Mouse (Mus musculus) hindbrain, embryonic 10.5 days (tissue): Measurements from ENCODE around the gene Vkorc1l1. TPM values are rescaled to one million over a fixed set of nuclear protein-coding genes. Genes with fewer than 3 reads are reported as not detected.
A peak's percentile ranks its signal among the peaks of the same experiment; 100 is the strongest.
"Not testable (repeated sequence)": the region's sequence is repeated elsewhere in the genome, so short reads cannot be mapped to it uniquely, and the experiment has no call there.

Source experiments
- DNase-seq: peaks from one replicate; pipeline ENCODE4 v3.0.0-alpha.2; 2017; ENCODE audit warnings: low spot score
- H3K27ac ChIP-seq: fragments of 300-500 bp; sonication (generic); 2 replicates; pipeline ENCODE4 v1.5.1; 2016; ENCODE audit warnings: mild to moderate bottlenecking, moderate library complexity
- H3K27me3 ChIP-seq: fragments of 300-500 bp; sonication (generic); 2 replicates; pipeline ENCODE4 v1.6.1; 2016; ENCODE audit warnings: mild to moderate bottlenecking; ENCODE audit not compliant: poor library complexity, insufficient read depth, severe bottlenecking
- H3K36me3 ChIP-seq: fragments of 300-500 bp; sonication (generic); 2 replicates; pipeline ENCODE4 v1.6.1; 2016; ENCODE audit warnings: mild to moderate bottlenecking, moderate library complexity
- H3K4me1 ChIP-seq: fragments of 300-500 bp; sonication (generic); replicated peaks from 2 replicates; pipeline ENCODE4 v1.6.1; 2016; ENCODE audit warnings: mild to moderate bottlenecking
- H3K4me3 ChIP-seq: fragments of 300-500 bp; sonication (generic); 2 replicates; pipeline ENCODE4 v1.5.1; 2016; ENCODE audit warnings: mild to moderate bottlenecking, moderate library complexity
- H3K9me3 ChIP-seq: fragments of 300-500 bp; sonication (generic); 2 replicates; pipeline ENCODE4 v1.6.1; 2016; ENCODE audit warnings: mild to moderate bottlenecking, moderate library complexity
- WGBS: fragments of 180-500 bp; shearing (Covaris S2); methylation state at CpG from one replicate; pipeline ENCODE4 v1.1.7; 2016; 5-methylcytosine and 5-hydroxymethylcytosine counted together
- polyA plus RNA-seq: library from polyadenylated mRNA; unstranded; fragments of >200 nt; fragmentation: Nextera tagmentation; extraction: Ambion mirVana; gene quantifications from 2 replicates; pipeline ENCODE4 v1.2.1, GENCODE M21; 2016

Vkorc1l1 gene
- polyA plus RNA-seq, 1 experiment from 2014 or later: 32.1 TPM

- H3K4me1 ChIP-seq: no peaks in the 10 kb centered on the region
- H3K4me3 ChIP-seq: no peak overlapping the region
- H3K27ac ChIP-seq: no peak overlapping the region
- 96% methylated on average over 4 of the region's 4 CpGs for WGBS
- H3K27me3 ChIP-seq: no peaks in the 10 kb centered on the region
- DNase-seq: no peak
- H3K36me3 ChIP-seq: no peaks in the 10 kb centered on the region
- H3K9me3 ChIP-seq: no peaks in the 10 kb centered on the region
Observed at GRCm38 (mm10) chr5:129921972-129922371, 19.8 kb upstream of the Vkorc1l1 start.

GRCm38 (mm10) chr5:129924820-129925452, 16.8 kb upstream of the Vkorc1l1 start:
- H3K36me3 ChIP-seq: no peaks in the 10 kb centered on the region
- WGBS: 88% methylated on average over 8 of the region's 8 CpGs

GRCm38 (mm10) chr5:129925933-129926332, 15.8 kb upstream of the Vkorc1l1 start:
- Histone ChIP-seq H3K4me1 (0 out of 2 replicates have a peak, but pooled peaks cover 3% of the 10 kb centered on the region), H3K36me3 (no peaks in the 10 kb centered on the region), H3K27ac (no peak overlapping the region), H3K27me3 (no peaks in the 10 kb centered on the region), H3K9me3 (no peaks in the 10 kb centered on the region), H3K4me3 (no peak overlapping the region)
- DNase-seq: no peak
- 77% methylated on average over 5 of the region's 5 CpGs for WGBS

More at GRCm38 (mm10) chr5:129924820-129925452, 16.8 kb upstream of the Vkorc1l1 start:
- DNase-seq: no peak
- no peaks in the 10 kb centered on the region for H3K4me1 ChIP-seq
- H3K9me3 ChIP-seq: no peaks in the 10 kb centered on the region
- H3K27me3 ChIP-seq: no peaks in the 10 kb centered on the region
- H3K27ac ChIP-seq: no peak overlapping the region
- no peak overlapping the region for H3K4me3 ChIP-seq

- Histone ChIP-seq H3K27me3 (no peaks in the 10 kb centered on the region), H3K36me3 (no peaks in the 10 kb centered on the region), H3K9me3 (no peaks in the 10 kb centered on the region), H3K4me3 (no peak overlapping the region), H3K4me1 (0 out of 2 replicates have a peak, but pooled peaks cover 3% of the 10 kb centered on the region), H3K27ac (no peak overlapping the region)
- DNase-seq: no peak
- 57% methylated on average over 9 of the region's 9 CpGs for WGBS
Observed at GRCm38 (mm10) chr5:129929924-129930855, 11.6 kb upstream of the Vkorc1l1 start.

GRCm38 (mm10) chr5:129936941-129937340, 4.8 kb upstream of the Vkorc1l1 start:
- H3K27ac ChIP-seq: no peak overlapping the region
- DNase-seq: no peak
- no peaks in the 10 kb centered on the region for H3K27me3 ChIP-seq
- no peaks in the 10 kb centered on the region for H3K9me3 ChIP-seq
- H3K4me3 ChIP-seq: no peak overlapping the region
- no peaks in the 10 kb centered on the region for H3K36me3 ChIP-seq
- H3K4me1 ChIP-seq: peaks cover 3% of the 10 kb centered on the region; the same call in 1 of the 2 replicates
- 52% methylated on average over 4 of the region's 4 CpGs for WGBS

GRCm38 (mm10) chr5:129940281-129940680, 1.5 kb upstream of the Vkorc1l1 start:
- Histone ChIP-seq H3K27ac (no peak overlapping the region), H3K4me1 (peaks cover 13% of the 10 kb centered on the region), H3K4me3 (no peak overlapping the region), H3K9me3 (no peaks in the 10 kb centered on the region), H3K27me3 (no peaks in the 10 kb centered on the region), H3K36me3 (peaks cover 8% of the 10 kb centered on the region)
- DNase-seq: no peak
- 73% methylated on average over 2 of the region's 2 CpGs for WGBS

GRCm38 (mm10) chr5:129940736-129941494, 855 bp upstream of the Vkorc1l1 start:
- Histone ChIP-seq H3K27ac (peak overlapping the region; percentile 82), H3K4me1 (peaks cover 13% of the 10 kb centered on the region), H3K36me3 (peaks cover 13% of the 10 kb centered on the region), H3K9me3 (no peaks in the 10 kb centered on the region), H3K4me3 (peak overlapping the region; percentile 96), H3K27me3 (no peaks in the 10 kb centered on the region)
- no peak for DNase-seq
- 9% methylated on average over 9 of the region's 9 CpGs for WGBS

GRCm38 (mm10) chr5:129942073-129942939, 536 bp downstream of the Vkorc1l1 start:
- peaks cover 13% of the 10 kb centered on the region for H3K4me1 ChIP-seq
- peak; percentile 49 for DNase-seq
- H3K27ac ChIP-seq: peak overlapping the region; percentile 93
- H3K9me3 ChIP-seq, H3K27me3 ChIP-seq: not testable (repeated sequence)
- H3K36me3 ChIP-seq: peaks cover 22% of the 10 kb centered on the region
- WGBS: under 1% methylated on average over 53 of the region's 82 CpGs
- peak overlapping the region; percentile 96 for H3K4me3 ChIP-seq

- Histone ChIP-seq H3K9me3 (no peaks in the 10 kb centered on the region), H3K27me3 (no peaks in the 10 kb centered on the region), H3K4me1 (peaks cover 13% of the 10 kb centered on the region), H3K4me3 (no peak overlapping the region), H3K27ac (no peak overlapping the region), H3K36me3 (peaks cover 31% of the 10 kb centered on the region)
- DNase-seq: no peak
- 89% methylated on average over 1 of the region's 1 CpGs for WGBS
Observed at GRCm38 (mm10) chr5:129943402-129943801, 1.6 kb downstream of the Vkorc1l1 start.

GRCm38 (mm10) chr5:129947528-129948033, 5.8 kb downstream of the Vkorc1l1 start:
- 95% methylated on average over 2 of the region's 2 CpGs for WGBS
- H3K36me3 ChIP-seq: peaks cover 33% of the 10 kb centered on the region
- H3K27ac ChIP-seq: no peak overlapping the region
- H3K27me3 ChIP-seq: no peaks in the 10 kb centered on the region
- H3K4me1 ChIP-seq: peaks cover 10% of the 10 kb centered on the region
- DNase-seq: no peak
- H3K4me3 ChIP-seq: no peak overlapping the region
- no peaks in the 10 kb centered on the region for H3K9me3 ChIP-seq

GRCm38 (mm10) chr5:129952143-129952542, 10.4 kb downstream of the Vkorc1l1 start:
- no peaks in the 10 kb centered on the region for H3K4me1 ChIP-seq
- DNase-seq: no peak
- no peak overlapping the region for H3K27ac ChIP-seq
- WGBS: 93% methylated on average over 4 of the region's 4 CpGs
- H3K4me3 ChIP-seq: no peak overlapping the region
- H3K9me3 ChIP-seq: no peaks in the 10 kb centered on the region
- H3K36me3 ChIP-seq: peaks cover 15% of the 10 kb centered on the region
- H3K27me3 ChIP-seq: no peaks in the 10 kb centered on the region
